Mouse (Mus musculus) left cerebral cortex, adult 18-20 months (tissue): ENCODE results near the gene Ppid. TPM values are rescaled to one million over a fixed set of nuclear protein-coding genes. Genes with fewer than 3 reads are reported as not detected.
A peak's percentile ranks its signal among the peaks of the same experiment; 100 is the strongest.

Experiments used
- DNase-seq, 2 experiments: peaks; one replicate each; pipeline ENCODE4 v3.0.0; 2021 to 2022; ENCODE audit warnings: low spot score in 2 of 2, mixed read lengths in 1 of 2
- long read RNA-seq, 2 experiments: library from polyadenylated mRNA; stranded (forward); transcript quantifications; one replicate each; pipeline ENCODE4 v2.0.0; 2021
- total RNA-seq, 2 experiments: library from RNA; stranded (reverse); gene quantifications; 2 replicates each; pipeline ENCODE4 v1.2.3; 2021

Gene Ppid
- 10 to 100 TPM; 68.9 to 69.1 TPM for total RNA-seq
- long read RNA-seq, experiment 1, transcript Ppid-201 (10 exons, 1,752 nt) = major isoform, 104 of 122 reads
- long read RNA-seq, experiment 1, transcript Ppid-204 (9 exons, 3,777 nt) = minor isoform, 9 of 122 reads
- long read RNA-seq, experiment 1, partial matches to known transcripts = 5 of 122 reads
- long read RNA-seq, experiment 1, other reads (novel, unspliced or antisense) = 4 of 122 reads
- long read RNA-seq, experiment 2, transcript Ppid-201 (10 exons, 1,752 nt) = major isoform, 80 of 89 reads
- long read RNA-seq, experiment 2, transcript Ppid-204 (9 exons, 3,777 nt) = minor isoform, 7 of 89 reads
- long read RNA-seq, experiment 2, partial matches to known transcripts = 1 of 89 reads
- long read RNA-seq, experiment 2, other reads (novel, unspliced or antisense) = 1 of 89 reads

GRCm38 (mm10) chr3:79590863-79591792, at the start of gene Ppid:
Gene Ppid (plus strand): TSS chr3:79591342.
- peak; percentile 71 to 85 for DNase-seq

- no peak for DNase-seq
Measured at GRCm38 (mm10) chr3:79542585-79542984, 48.6 kb upstream of the Ppid start.

DNA sequence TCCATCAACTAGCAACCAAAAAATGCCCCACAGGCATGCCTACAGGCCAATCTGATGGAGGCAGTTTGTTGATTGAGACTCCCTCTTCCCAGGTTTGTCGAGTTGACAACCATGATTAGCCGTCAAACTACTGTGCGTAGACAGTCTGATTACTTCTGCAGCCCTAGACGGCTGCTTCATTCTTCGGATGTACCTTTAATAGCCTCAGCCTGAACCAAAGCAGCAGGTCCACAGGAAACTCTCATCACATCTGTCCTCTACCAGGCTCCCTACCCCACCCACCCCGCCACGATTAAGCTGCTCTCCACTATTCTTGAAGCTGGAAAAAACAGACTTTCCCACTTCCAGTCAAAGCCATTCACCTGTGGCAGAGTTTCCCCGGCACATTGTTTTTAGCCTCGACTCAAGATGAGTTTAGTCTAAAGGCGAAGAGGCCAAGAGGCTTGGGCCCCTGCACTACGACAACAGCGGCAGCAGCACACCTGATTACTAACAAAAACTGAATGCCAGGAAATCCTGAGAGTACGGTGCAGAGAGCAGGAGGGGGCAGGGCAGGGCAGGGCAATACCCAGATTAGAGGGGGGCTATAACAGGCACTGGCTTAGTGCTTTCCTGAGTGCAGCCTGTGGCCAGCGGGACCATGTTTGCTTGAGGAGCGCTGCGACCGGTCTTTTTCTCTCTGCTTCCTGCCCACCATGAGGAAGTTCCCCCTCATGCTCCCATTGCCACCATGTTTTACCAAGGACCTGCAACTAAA, 42.3 kb upstream of the Ppid start:
- no peak for DNase-seq

DNA sequence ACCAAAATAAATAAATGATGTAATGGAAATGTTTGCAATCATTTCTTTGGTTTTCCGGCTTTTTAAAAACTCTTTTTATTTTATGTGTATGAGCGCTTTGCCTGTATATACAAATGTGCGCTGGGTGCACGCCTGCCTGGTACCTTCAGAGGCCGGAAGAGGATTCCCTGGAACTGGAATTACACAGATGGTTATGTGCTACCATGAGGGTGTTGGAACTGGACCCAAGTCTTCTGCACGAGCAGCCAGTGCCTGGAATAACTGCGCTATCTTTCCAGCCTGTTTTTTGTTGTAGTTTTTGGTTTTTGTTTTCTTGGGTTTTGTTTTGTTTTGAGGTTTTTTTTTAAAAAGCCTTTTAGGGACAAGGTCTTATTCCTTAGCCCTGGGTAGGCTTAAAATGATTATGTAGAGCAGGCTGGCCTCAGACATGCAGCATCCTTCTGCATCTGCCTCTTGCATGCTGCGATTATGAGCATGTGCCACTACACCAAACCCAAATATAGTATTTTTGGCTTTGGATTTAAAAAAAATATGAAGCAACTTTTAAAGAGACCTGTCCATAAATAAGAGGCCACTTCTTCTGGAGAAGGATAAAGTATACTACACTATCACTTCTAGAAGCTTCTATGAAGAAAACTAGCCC, 41.3 kb upstream of the Ppid start:
- no peak for DNase-seq

DNA sequence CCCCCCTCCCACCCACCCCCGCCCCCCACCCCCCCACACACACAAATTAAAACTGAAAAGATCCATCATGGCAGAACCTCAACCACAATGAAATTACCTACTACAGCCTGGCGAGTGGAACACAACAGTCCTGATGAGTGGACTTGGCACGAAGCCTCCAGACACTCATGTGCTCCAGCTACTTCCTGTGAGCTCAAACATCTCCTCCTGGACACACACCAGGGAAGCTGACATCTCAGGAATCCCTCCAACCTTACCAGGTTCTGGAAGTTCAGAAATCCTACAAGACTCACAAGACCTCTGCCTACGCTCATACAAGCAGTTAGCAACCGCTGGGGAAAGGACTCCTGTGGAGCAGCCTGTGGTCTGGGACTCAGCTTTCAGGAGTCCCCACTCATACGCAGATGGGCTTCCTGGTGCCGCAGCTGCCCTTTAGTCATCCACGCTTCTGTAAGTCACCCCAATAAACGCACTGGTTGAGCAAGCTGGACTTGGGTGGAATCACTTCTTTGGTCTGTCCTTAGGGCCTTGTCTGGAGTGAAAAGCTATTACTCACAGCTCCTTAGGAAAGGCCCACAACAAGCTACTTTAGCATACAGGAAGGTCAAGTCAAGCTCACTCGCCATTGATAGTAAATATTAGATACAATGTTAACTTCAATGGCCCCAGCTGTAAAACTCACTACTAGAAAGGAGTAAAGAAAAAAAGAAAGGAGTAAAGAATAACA, 39.2 kb upstream of the Ppid start:
- DNase-seq = no peak

GRCm38 (mm10) chr3:79553779-79554178, 37.4 kb upstream of the Ppid start:
- DNase-seq = no peak

- no peak for DNase-seq
Measured at GRCm38 (mm10) chr3:79555061-79555460, 36.1 kb upstream of the Ppid start.

GRCm38 (mm10) chr3:79559021-79559772, 31.9 kb upstream of the Ppid start:
- peak; percentile 60 to 62 for DNase-seq

- no peak for DNase-seq
Measured at GRCm38 (mm10) chr3:79559773-79560045, 31.4 kb upstream of the Ppid start.

- no peak for DNase-seq
Measured at GRCm38 (mm10) chr3:79560555-79560954, 30.6 kb upstream of the Ppid start.

- DNase-seq = no peak
Measured at GRCm38 (mm10) chr3:79561784-79562715, 29.1 kb upstream of the Ppid start.

- DNase-seq = no peak
Measured at GRCm38 (mm10) chr3:79563511-79563910, 27.6 kb upstream of the Ppid start.

- no peak for DNase-seq
Measured at GRCm38 (mm10) chr3:79564875-79565606, 26.1 kb upstream of the Ppid start.

GRCm38 (mm10) chr3:79566716-79567691, 24.1 kb upstream of the Ppid start:
- peak in 1 of 2 experiments; percentile 14 for DNase-seq

- peak; percentile 84 to 88 for DNase-seq
Measured at GRCm38 (mm10) chr3:79567703-79568362, 23.3 kb upstream of the Ppid start, which contains the start of gene Fnip2. Gene Fnip2 (minus strand): TSS chr3:79567796.
